Mouse (Mus musculus) myocyte (in vitro differentiated cells): ENCODE measurements around the gene Tmem132d. TPM values are rescaled to one million over a fixed set of nuclear protein-coding genes. Genes with fewer than 3 reads are reported as not detected.

Source experiments
- H3K27me3 ChIP-seq: one replicate; pipeline ENCODE4 v1.6.1; 2011; ENCODE audit not compliant: control insufficient read depth, insufficient read depth, insufficient read length
- H3K36me3 ChIP-seq: one replicate; pipeline ENCODE4 v1.6.1; 2011; ENCODE audit not compliant: control insufficient read depth, insufficient read depth
- H3K4me2 ChIP-seq: one replicate; pipeline ENCODE4 v1.6.1; 2011; ENCODE audit warnings: low read depth, control low read depth
- H3K4me3 ChIP-seq: one replicate; pipeline ENCODE4 v1.5.1; 2011; ENCODE audit warnings: mild to moderate bottlenecking, control low read depth, moderate library complexity
- H3K79me2 ChIP-seq: one replicate; pipeline ENCODE4 v1.6.1; 2011; ENCODE audit not compliant: control insufficient read depth, insufficient read depth
- H3ac ChIP-seq: one replicate; pipeline ENCODE4 v1.6.1; 2011; ENCODE audit not compliant: control insufficient read depth, insufficient read length
- CEBPB ChIP-seq: IDR thresholded peaks from 2 replicates; pipeline ENCODE4 v1.6.1; 2011; ENCODE audit warnings: mild to moderate bottlenecking, moderate library complexity; ENCODE audit not compliant: poor library complexity, insufficient read depth, severe bottlenecking
- E2F4 ChIP-seq: IDR thresholded peaks from one replicate; pipeline ENCODE4 v1.6.1; 2011; ENCODE audit warnings: mild to moderate bottlenecking, control low read depth, moderate library complexity; ENCODE audit not compliant: insufficient read depth
- MAX ChIP-seq: IDR thresholded peaks from one replicate; pipeline ENCODE4 v1.6.1; 2011; ENCODE audit warnings: low read depth, mild to moderate bottlenecking, control low read depth
- MYOD1 ChIP-seq, 3 experiments: IDR thresholded peaks; one replicate each; pipeline ENCODE4 v1.6.1; 2011; ENCODE audit warnings: control low read depth in 2 of 3, low read depth in 2 of 3, mild to moderate bottlenecking in 2 of 3, moderate library complexity in 1 of 3; ENCODE audit not compliant: insufficient read length in 2 of 3, control insufficient read depth in 1 of 3
- MYOG ChIP-seq, 3 experiments: IDR thresholded peaks; one replicate each; pipeline ENCODE4 v1.6.1; 2011; ENCODE audit warnings: control low read depth in 2 of 3, low read depth in 2 of 3, mild to moderate bottlenecking in 2 of 3; ENCODE audit not compliant: insufficient read length in 2 of 3, control insufficient read depth in 1 of 3, insufficient read depth in 1 of 3
- POLR2A ChIP-seq: IDR thresholded peaks from one replicate; pipeline ENCODE4 v1.6.1; 2011; ENCODE audit warnings: low read depth, mild to moderate bottlenecking, control low read depth, moderate library complexity; ENCODE audit not compliant: insufficient read length
- POLR2AphosphoS2 ChIP-seq: IDR thresholded peaks from one replicate; pipeline ENCODE4 v1.6.1; 2011; ENCODE audit warnings: low read depth, control low read depth; ENCODE audit not compliant: insufficient read length
- REST ChIP-seq: IDR thresholded peaks from one replicate; pipeline ENCODE4 v1.6.1; 2011; ENCODE audit warnings: mild to moderate bottlenecking, control low read depth, moderate library complexity; ENCODE audit not compliant: insufficient read depth, insufficient read length
- SRF ChIP-seq: IDR thresholded peaks from one replicate; pipeline ENCODE4 v1.6.1; 2011; ENCODE audit warnings: low read depth; ENCODE audit not compliant: control insufficient read depth, insufficient read length
- TCF12 ChIP-seq: IDR thresholded peaks from one replicate; pipeline ENCODE4 v1.6.1; 2011; ENCODE audit warnings: mild to moderate bottlenecking, control low read depth; ENCODE audit not compliant: poor library complexity, insufficient read depth, severe bottlenecking
- TCF3 ChIP-seq: IDR thresholded peaks from one replicate; pipeline ENCODE4 v1.6.1; 2011; ENCODE audit warnings: low read depth, control low read depth; ENCODE audit not compliant: insufficient read length
- USF1 ChIP-seq: IDR thresholded peaks from one replicate; pipeline ENCODE4 v1.6.1; 2011; ENCODE audit warnings: low read depth, mild to moderate bottlenecking, control low read depth, moderate library complexity
- polyA plus RNA-seq: library from polyadenylated mRNA; unstranded; fragments of >200 nt; fragmentation: generic; extraction: Trizol; gene quantifications from one replicate; pipeline ENCODE4 v1.2.1, GENCODE M21; 2012; ENCODE audit warnings: missing spikeins

Gene Tmem132d
- not detected for polyA plus RNA-seq

DNA sequence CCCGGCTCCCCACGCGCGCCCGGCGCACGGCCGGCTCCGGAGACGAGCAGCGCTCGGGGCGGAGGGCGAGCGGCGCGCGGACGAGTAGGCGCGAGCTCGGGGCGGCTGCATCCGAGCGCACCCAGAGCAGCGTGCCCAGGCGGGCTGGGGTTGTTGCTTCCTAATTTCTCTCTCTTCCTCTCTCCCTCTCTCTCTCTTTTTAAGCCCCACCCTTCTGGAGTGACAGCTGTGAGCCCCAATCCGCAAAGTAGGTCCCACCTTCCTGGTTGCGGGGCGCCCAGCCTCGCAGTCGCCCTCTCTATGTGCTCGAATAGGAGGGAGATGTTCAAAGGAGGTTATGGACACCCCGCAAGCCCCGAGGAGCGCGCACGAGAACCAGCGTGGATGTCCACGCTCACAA, at the start of gene Tmem132d:
Tmem132d (minus strand) TSS at position 162 of the 400 bp plus-strand sequence.
- Histone ChIP-seq H3K4me2 (no peak within 1 kb of the TSS), H3ac (no peak within 1 kb of the TSS), H3K4me3 (no peak within 1 kb of the TSS), H3K27me3 (no peaks in the 10 kb centered on the region), H3K36me3 (no peaks in the 10 kb centered on the region), H3K79me2 (no peaks in the 10 kb centered on the region)
- TF ChIP-seq E2F4 = no peak
- no peak for TF ChIP-seq USF1
- TF ChIP-seq REST = no peak
- no peak for TF ChIP-seq TCF12
- TF ChIP-seq TCF3 = no peak
- TF ChIP-seq POLR2A = no peak
- TF ChIP-seq MAX = no peak
- TF ChIP-seq MYOG (IDR thresholded peaks at IDR 0.05; ENCODE audit: control insufficient read depth in 1 of 3, insufficient read depth in 1 of 3, insufficient read length in 2 of 3, low read depth in 2 of 3) = no peak
- TF ChIP-seq CEBPB = no peak
- TF ChIP-seq SRF = no peak
- no peak for TF ChIP-seq POLR2AphosphoS2
- TF ChIP-seq MYOD1 (IDR thresholded peaks at IDR 0.05; ENCODE audit: control insufficient read depth in 1 of 3, insufficient read length in 2 of 3, low read depth in 2 of 3) = no peak

DNA sequence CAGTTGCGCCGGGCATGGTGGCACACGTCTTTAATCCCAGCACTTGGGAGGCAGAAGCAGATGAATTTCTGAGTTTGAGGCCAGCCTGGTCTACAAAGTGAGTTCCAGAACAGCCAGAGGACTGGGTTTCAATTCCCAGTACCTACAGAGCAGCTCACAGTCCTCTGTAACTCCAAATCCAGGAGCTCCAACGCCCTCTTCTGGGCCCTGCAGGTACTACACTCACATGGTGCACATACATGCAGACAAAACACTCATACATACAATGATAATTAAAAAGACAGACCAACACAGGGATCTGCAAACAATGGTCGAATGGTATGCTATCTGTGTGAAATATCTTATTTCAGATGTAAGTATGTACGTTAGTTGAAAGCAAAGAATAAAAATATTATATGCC, 47.9 kb upstream of the Tmem132d start:
- no peak overlapping the region for H3K4me3 ChIP-seq
- no peaks in the 10 kb centered on the region for H3K79me2 ChIP-seq
- no peak overlapping the region for H3ac ChIP-seq
- H3K36me3 ChIP-seq = no peaks in the 10 kb centered on the region
- H3K4me2 ChIP-seq = no peak overlapping the region
- TF ChIP-seq CEBPB (no peak), TCF12 (no peak), REST (no peak)
- no peaks in the 10 kb centered on the region for H3K27me3 ChIP-seq

DNA sequence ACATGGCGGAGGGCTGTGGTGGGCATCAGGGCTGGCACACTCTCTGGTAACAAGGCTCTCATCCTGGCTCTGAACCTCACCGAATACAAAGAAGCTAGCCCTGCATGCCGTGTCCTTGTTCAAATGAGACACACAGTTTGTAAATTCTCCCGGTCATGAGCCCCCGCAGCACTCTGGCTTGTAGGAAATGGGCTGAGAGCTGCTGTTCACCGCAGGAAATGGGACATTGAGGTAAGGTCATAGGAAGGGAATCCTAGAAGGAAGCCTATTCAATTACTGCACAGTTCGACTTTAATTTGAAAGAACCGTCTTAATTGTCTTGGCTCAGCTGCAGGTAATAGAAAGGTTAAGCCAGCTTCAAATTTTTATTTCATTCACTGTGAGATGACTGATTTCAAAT, 42.5 kb upstream of the Tmem132d start:
- TF ChIP-seq CEBPB (no peak), SRF (no peak), POLR2A (no peak), REST (no peak), MYOG (IDR thresholded peaks at IDR 0.05; ENCODE audit: control insufficient read depth in 1 of 3, insufficient read depth in 1 of 3, insufficient read length in 2 of 3, low read depth in 2 of 3) (no peak), E2F4 (no peak), MYOD1 (IDR thresholded peaks at IDR 0.05; ENCODE audit: control insufficient read depth in 1 of 3, insufficient read length in 2 of 3, low read depth in 2 of 3) (no peak), POLR2AphosphoS2 (no peak), TCF3 (no peak), USF1 (no peak), TCF12 (no peak), MAX (no peak)
- no peak overlapping the region for H3K4me2 ChIP-seq
- no peak overlapping the region for H3K4me3 ChIP-seq

GRCm38 (mm10) chr5:128469812-128470211, 36.9 kb upstream of the Tmem132d start:
- Histone ChIP-seq H3K4me2 (no peak overlapping the region), H3ac (no peak overlapping the region), H3K27me3 (no peaks in the 10 kb centered on the region), H3K36me3 (no peaks in the 10 kb centered on the region), H3K79me2 (no peaks in the 10 kb centered on the region), H3K4me3 (no peak overlapping the region)
- TF ChIP-seq TCF3 (no peak), MYOD1 (IDR thresholded peaks at IDR 0.05; ENCODE audit: control insufficient read depth in 1 of 3, insufficient read length in 2 of 3, low read depth in 2 of 3) (no peak), POLR2A (no peak), SRF (no peak), E2F4 (no peak), REST (no peak), CEBPB (no peak), MYOG (IDR thresholded peaks at IDR 0.05; ENCODE audit: control insufficient read depth in 1 of 3, insufficient read depth in 1 of 3, insufficient read length in 2 of 3, low read depth in 2 of 3) (no peak), USF1 (no peak), MAX (no peak), TCF12 (no peak), POLR2AphosphoS2 (no peak)

More for the DNA sequence above, 42.5 kb upstream of the Tmem132d start:
- Histone ChIP-seq H3ac (no peak overlapping the region), H3K79me2 (no peaks in the 10 kb centered on the region), H3K27me3 (no peaks in the 10 kb centered on the region), H3K36me3 (no peaks in the 10 kb centered on the region)

GRCm38 (mm10) chr5:128464514-128464913, 31.6 kb upstream of the Tmem132d start:
- TF ChIP-seq REST (no peak), E2F4 (no peak)
- Histone ChIP-seq H3ac (no peak overlapping the region), H3K4me2 (no peak overlapping the region)

More at GRCm38 (mm10) chr5:128464514-128464913, 31.6 kb upstream of the Tmem132d start:
- Histone ChIP-seq H3K79me2 (no peaks in the 10 kb centered on the region), H3K4me3 (no peak overlapping the region), H3K36me3 (no peaks in the 10 kb centered on the region), H3K27me3 (no peaks in the 10 kb centered on the region)
